Mouse (Mus musculus) 3T3-L1 (cell line): ENCODE measurements at regions not wholly inside any gene's neighbourhood (a gene's known extent, or its start where the extent isn't known, plus 50 kb on each side); places are given as distances from the start of the nearest gene placed in this dataset.
A peak's percentile ranks its signal among the peaks of the same experiment; 100 is the strongest.

Source experiments
- DNase-seq: peaks from one replicate; pipeline ENCODE4 v3.0.0-alpha.2; 2015; ENCODE audit warnings: low read depth, low spot score

DNA sequence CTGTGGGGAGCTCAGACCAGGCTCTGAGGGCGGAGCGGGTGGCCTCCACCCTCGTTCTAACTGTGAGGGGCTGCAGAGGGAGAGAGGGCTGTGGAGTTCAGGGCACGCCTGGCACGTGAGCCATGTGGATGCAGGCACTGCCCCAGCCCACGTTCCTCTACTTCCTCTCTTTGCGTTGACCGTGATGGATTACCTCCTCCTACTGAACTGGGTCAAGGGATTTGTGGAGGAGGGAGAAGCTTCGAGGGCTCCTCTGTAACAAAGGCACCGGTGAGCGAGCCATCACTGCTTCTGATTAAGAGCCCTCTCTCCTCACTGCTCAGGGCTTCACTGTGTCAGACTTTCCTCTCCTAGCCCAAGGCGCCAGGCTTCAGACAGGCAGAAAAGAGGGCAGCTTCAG, 371.1 kb downstream of the Cdh26 start:
- no peak for DNase-seq

DNA sequence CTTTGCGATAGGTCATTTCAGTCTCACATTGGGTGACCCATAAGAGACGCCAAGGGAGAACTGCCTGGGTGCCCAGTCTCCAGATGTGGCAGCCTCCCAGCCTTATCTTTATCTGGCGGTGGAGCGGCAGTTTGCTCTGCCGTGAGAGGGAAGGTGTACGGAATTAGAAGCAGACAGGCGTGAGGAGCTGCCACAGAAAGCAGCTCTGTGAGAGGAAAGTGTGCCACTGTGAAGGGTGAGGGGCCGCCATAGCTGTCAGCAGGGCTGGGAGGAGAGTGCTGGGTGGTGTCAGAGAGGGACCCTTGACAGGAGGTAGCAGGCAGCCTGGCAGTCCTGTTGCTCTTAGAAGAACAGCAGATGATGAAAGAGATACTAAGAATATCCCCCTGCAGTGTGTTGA, 375.0 kb downstream of the Cdh26 start:
- DNase-seq: no peak

DNA sequence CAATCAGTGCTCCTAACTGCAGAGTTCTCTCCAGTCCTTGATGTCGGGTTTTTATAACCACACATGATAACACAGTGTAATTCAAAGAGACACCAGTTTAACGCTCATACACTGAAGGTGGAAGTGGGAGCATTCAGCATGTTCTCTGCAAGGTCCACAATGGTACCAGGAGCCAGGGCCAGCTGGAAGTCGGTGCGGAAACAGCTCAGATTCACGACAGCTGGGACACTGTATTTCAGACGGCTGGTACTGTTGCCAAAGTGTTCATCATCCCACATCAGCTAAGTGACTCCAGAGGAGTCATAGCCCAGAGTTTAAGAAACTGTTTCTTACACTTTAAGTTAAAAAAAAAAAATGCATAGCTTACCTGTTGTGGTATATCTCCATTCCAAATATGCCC, 391.2 kb downstream of the Cdh26 start:
- no peak for DNase-seq

DNA sequence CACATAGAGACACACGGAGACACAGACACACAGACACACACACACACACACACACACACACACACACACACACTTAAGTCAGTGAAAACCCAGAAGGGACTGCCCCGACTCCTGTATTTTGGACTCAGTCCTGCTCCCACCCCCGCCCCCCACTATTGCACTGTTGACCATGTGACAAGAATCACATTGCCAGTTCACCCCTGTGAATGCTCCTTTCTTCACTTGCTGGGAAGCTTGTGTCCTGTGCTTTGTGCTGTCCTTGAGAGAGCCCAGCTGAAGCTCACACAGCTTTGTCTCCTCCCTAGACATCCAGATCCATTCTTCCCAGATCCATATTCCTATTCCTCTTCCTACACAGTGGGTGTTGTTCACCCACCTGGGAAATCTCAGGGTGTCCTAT, 400.0 kb downstream of the Cdh26 start:
- DNase-seq: no peak

DNA sequence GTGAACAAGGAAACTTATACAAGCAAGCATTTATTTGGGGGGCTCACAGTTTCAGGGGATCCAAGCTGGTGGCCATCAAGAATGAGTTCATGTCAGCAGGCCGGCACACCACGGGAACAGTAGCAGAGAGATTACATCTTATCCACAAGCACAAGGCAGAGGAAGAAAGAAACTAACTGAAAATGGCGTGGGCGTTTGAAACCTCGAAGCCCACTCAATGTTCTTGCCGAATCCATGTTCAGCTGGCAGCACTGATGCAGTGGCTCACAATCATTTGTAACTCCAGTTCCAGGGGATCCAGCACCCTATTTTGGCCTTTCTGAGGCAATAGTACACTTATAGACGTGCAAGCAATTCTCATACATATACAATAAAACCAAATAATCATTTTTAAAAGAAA, 404.7 kb downstream of the Cdh26 start:
- DNase-seq: no peak

DNA sequence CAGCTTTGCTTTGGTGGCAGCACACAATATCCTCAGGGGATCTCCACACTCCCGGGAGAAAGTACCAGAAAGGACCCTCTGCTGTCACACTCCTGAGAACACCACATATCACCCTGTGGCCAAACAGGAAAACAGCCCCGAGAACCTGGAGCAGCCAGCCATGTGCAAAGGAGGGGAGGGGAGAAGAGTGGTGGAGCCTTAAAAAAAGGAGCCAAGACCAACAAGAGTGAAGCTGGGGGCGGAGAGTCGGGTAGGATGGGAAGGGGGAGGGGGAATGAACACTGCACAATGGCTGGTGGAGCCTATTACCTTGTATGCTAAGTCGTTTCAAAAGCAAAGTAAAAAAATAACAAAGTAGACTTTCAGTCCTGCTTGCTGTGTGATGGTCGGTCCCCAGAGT, 408.2 kb downstream of the Cdh26 start:
- DNase-seq: no peak

DNA sequence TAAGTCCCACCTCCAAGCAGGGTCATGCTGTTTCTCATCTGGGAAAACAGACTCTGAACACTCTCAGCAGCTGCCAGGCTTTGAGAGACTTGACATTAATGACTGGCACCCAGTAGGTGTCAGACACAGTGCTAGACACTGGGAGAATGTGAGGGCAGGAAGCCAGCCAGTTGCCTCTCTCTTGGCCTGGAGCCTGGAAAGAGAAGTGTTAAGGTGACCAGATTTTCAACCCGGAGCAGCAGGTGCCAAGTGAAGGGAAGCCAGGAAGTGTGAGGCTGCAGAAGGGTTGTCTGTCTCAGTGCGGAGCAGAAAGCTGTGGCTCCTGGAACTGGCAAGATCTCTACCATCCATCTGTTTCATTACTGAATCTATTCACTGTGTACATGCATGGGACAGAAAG, 410.6 kb downstream of the Cdh26 start:
- DNase-seq: no peak

DNA sequence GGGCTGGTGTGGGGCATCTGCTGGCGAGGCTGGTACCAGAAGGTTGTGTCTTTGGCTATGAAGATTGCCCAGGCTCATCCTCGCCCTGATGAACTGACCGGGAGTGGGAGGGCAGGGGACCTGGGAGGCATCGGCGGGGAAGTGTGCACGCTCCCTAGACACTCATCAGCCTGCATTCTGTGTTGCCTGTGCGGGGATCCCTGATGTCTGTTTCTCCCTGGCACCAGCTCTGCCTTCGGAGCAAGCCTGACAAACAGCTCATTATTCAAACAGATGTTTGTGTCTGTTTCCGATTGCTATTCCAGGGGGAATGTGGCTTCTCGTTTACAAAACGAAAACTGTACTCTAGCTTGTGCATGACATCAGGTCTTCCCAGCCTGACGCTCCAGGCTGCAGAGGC, 412.3 kb downstream of the Cdh26 start:
- no peak for DNase-seq

DNA sequence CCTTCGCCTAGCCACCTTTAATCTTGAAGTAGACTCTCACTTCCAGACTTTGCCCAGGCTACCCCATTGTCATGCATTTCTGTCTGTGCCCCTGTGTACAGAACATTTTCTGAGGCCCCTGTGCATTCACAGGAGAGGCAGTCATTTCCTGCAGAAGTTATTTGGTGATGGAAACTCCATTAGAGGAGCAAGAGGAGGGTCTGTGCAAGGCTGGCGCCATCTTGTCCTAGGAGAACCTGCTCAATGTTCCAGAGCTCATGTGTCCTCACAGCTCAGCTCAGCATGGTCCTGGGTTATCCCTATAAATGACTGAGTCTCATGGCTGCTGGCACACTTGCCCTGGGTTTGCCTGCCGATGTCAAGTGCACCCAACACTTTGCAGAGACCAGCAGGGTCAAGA, 413.1 kb downstream of the Cdh26 start:
- no peak for DNase-seq

DNA sequence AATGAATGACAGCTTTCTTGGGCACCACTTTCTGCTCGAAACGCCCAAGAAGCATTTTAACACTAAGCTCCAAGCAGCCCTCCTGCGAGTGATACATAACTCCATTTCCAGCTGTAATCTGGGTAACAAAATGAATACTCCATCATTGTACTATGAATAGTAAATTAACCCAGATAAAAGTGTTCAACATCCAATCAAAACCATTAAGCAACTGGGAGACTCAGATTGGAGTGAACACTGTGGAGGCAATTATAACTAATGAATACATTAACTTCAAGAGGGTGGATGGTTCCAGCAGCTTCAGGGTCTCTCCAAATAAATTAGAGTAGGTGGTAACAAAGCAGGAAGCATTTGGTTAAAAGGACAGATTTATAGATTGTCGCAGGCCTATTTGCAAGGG, 414.2 kb downstream of the Cdh26 start:
- DNase-seq: no peak

DNA sequence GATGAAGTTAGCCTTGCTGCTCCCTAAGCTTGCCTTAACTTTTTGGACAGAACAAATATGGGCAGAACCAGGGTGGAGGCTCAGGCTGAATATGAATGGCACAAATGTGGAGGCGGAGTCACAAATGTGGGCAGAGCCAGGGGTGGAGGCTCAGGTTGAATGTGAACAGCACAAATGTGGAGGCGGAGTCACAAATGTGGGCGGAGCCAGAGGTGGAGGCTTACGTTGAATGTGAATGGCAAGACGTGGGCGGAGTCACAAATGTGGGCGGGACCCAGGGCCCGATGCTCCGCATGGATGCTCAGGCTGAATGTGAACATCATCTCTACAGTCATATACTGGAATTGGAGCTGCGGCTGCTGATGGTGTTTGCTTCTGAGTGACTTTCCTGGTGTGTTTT, 420.0 kb downstream of the Cdh26 start:
- no peak for DNase-seq

DNA sequence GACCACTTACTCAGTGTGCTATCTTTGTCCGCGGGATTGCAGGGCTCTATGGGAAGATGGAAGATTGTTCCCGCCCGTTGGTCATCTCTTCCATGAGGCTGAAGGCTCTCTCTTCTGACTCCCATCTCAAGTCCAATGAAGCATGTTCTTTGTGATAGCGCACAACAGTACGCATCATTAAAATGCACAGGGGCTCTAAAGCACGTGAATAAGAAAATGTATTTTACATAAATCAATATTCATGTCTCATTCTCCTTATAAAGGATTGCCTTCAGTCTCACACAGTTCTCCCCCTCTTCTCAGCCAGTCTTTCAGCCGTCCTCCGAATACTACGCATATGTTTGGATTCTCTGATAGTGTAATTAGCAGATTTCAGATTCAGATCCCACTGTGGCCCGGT, 420.4 kb downstream of the Cdh26 start:
- no peak for DNase-seq

DNA sequence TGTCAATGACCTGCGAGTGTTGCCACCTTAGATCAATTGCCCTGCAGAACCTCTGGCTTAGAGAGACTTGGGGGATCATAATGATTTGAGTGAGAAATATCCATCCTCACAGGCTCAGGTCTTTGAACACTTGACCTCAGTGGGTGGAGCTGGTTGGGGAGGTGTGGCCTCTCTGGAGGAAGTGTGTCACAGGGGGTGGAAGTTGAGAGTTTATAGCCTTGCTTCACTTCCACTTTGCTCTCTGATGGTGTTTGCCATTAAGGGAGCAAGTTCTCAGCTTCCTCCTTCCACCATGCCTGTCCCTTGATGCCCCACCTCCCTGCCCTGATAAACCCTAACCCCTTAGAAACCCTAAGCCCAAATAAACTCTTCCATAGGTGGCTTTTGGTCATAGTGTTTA, 423.7 kb downstream of the Cdh26 start:
- DNase-seq: no peak

DNA sequence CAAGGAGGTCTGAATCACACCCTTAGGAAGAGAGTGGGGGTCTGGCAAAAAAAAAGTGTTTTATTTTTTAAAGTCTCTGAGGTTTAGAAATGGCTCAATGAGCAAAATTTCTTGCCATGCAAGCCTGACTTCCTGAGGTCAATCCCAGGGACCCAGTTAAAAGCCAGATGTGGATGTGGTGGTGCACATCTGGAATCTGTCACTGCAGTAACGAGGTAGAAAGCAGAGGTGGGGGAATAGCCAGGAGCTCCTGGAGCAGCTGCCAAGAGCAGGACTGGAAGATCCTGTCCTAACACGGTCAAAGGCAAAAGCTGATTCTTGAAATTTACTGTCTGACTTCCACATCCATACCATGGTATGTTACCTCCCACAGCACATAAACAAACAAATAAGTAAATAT, 424.4 kb downstream of the Cdh26 start:
- no peak for DNase-seq

DNA sequence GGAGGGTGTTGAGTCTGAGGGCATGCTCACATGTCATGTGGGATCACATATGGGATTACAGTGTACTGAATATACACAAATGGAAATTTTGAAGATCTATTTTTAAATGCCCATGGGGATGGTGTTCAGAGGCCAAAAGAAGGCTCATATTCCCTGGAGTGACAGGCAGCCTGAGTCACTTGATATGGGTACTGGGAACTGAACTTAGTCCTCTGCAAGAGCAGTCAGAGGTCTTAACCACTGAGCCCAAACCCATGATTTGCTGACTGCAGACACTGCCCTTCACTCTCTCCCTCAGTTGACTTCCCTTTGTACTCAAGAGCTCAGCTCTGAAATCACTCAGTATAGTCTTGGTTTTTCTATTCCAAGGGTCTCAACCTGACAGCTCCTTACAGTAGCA, 432.3 kb downstream of the Cdh26 start:
- DNase-seq: no peak

DNA sequence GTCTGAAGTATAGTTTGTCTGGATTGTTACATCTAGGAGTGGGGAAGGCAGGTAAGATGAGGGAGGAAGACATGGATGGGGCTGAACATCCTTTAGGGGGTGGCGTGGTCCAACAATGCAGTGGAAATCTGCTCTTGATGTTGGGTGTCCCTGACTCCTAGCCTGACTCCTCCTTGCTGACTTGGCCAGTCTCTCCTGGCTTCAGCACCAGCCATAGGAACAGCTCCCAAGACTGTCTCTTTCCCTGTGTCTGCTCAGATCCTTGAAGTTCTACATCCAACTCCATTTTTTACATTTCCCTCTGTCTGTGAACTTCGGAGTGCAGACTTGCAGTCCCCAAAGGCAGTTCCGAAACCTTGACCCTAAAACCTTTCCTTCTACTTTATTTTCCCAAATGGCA, 436.8 kb downstream of the Cdh26 start:
- DNase-seq: peak; percentile 16

DNA sequence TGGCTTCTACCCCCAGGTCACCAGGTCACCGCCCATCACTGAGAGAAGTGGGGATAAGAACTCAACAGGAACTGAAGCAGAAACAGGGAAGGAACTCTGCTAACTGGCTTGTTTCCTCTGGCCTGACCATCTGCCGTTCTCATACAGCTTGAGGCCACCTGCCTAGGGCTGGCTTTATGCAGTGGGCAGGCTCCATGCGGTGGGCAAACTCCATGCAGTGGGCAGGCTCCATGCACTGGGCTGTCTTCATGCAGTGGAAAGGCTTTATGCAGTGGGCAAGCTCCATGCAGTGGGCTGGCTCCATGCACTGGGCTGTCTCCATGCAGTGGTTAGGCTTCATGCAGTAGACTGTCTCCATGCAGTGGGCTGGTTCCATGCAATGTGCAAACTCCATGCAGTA, 438.8 kb downstream of the Cdh26 start:
- DNase-seq: no peak

DNA sequence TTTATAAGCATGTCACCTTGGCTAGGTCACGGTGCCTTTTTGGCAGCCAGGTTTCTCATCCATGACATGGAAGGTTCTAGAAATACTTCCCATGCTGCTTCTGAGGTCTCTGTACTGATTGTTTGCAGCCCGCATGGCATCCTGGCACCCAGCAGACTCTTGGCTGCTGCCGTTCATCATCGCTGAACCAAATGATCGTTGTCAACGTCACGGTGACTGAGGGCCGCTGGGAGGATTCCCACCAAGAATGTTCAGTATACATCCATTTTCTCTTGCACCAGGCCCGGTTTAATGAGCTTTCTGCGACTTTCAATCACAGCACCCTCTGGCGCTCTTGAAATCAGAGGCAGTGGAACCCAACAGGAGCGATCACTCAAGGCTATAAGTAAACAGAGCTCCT, 448.1 kb downstream of the Cdh26 start:
- no peak for DNase-seq

DNA sequence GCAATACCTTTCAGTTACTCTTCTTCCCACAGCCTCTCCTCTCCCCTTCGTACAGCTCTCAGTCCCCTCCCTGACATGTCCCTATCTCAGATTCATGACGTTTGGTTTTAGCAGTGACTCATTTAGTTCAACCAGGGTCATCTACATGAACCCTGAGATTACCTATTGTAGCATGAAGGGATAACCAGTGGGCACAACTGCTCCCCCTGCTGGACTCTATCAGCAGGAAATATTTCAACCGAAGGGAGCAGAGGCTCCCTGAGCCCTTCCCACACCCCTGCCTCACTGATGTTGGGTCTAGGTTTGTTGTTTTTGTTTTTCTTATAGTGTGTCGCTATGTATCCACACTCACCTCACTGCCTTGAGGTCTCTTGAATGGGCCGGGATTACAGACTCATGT, 455.4 kb downstream of the Cdh26 start:
- DNase-seq: peak; percentile 8

DNA sequence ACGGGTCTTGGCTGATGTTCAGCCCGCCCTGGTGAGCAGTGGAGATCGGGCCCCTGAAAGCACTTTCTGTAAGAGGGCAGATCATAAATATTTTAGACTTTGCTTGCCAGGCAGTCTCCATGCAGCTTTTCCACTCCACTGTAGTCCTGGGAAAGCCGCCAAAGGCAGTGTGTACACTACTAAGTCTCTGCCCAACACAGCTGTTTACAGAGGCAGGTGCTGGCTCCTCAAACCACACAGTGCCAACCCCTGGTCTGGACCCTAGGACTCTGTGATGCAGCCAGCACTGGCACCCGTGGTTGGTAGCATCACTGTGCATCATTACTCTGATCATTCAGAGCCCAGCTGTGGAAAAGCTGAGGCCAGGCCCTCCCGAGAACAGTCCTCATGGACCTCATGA, 458.4 kb downstream of the Cdh26 start:
- DNase-seq: no peak

DNA sequence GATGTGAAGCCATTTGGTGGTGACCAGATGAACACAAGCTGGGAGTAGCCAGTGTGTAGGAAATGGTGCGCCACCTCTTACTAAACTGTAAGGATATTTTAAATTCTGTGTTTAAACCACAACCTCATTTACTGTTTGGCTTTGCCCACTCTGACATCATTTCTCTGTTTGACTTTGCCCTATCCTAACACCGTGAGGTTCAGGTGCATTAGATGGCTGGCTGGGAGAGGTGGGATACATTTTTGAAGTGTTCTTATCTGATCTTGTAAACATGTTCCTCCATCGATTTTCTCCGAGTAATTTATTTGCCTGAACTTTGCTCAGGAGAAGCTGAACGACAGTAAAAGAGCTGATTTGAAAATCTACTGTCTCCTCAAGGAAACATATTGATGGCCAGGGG, 472.1 kb downstream of the Cdh26 start:
- no peak for DNase-seq

DNA sequence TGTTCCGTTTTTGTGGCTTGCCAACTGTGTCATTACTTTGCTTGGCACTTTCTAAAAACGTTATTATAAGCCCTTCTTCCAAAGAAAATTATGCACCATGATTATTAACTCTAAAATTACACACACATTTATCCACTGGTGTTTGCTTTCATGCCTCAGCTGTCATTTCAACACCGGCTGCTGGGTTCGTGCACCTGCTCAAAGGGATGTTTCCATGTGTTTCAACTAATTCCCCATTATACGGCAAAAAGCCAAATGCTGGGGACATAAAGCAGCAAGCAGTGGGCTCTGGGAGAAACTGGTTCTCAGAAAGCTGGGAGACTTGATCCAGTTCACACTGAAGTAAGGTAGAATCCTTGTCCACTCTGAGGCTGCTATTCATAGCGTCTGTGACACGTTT, 479.0 kb downstream of the Cdh26 start:
- no peak for DNase-seq

DNA sequence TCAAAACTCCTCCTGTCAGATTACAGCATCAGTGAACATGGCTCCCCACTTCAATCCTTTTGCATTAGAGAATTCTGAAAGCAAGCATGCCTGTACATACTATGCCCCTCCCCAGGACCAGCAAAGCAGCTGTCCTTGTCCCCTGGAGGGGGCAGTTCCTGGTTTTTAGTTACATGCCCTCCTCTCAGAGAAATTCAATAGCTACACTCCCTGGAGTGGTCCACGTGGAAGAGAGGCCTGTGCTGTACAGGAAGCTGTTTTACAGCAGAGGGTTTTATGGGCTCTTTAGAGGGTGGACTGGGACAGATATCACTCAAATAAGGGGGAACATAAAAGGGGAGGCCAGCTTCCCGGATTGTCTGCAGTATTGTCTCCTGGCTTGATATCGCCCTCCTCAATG, 481.3 kb downstream of the Cdh26 start:
- DNase-seq: no peak

DNA sequence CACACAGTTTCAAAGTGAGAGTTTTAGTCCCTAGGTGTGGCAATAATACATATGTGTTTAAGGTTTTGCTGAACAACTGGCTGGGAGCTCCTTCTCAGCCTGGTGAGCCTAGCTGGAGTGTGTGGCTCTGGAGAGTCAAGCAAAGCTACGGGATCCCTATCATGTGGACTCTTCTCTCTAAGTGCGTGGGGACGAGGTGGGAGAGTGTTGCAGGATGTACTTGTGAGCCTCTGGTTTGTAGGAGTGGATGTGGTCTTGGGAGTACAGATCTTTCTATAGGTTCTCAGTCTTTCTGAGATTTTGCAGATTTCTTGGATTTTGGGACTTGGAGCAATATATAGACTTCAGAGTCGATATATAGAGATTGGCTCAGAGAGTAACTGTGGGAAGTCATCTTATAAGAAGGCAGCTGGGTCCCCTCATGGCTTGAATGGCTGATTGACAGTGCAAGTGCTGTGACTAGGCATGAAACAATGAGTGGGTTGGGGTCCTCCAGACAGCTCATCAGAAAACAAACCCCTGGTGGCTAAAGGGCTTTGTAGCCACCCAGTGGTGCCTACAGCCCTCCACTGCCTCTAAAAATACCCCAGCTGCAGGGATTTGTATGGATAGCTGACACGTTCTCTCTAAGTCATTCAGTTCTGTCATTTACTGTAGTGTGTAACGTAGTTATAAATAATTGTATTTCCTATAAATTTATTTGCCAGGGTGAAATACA, 486.1 kb downstream of the Cdh26 start:
- DNase-seq: no peak
